Mouse (Mus musculus): ENCODE measurements at regions not wholly inside any gene's neighbourhood (a gene's known extent, or its start where the extent isn't known, plus 50 kb on each side); places are given as distances from the start of the nearest gene placed in this dataset.

GRCm38 (mm10) chr8:8762354-8762753 is 72.0 kb upstream of the Arglu1 start:
- no peak for DNase-seq

- no peak for DNase-seq
Measured at GRCm38 (mm10) chr8:8758283-8758682, 68.0 kb upstream of the Arglu1 start.

DNA sequence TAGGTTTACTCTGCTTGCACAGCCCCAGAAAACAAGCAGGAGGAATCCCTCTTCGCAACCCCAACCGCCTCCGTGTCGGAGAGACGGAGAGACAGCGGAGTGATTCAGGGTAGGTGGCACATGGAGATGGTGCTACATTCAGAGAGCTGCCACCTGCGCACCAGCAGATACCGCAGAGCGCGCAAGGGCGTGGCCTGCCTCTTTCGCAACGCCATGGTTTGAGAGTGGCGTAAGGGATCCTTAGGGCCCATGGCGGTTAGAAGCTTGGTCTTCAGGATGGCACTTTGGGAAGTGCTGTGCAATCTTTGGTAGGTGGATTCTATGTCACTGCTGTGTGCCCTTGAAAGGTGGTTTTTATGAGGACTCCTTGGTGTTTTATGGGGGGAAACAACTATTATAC is 60.9 kb upstream of the Arglu1 start:
- DNase-seq: no peak

DNA sequence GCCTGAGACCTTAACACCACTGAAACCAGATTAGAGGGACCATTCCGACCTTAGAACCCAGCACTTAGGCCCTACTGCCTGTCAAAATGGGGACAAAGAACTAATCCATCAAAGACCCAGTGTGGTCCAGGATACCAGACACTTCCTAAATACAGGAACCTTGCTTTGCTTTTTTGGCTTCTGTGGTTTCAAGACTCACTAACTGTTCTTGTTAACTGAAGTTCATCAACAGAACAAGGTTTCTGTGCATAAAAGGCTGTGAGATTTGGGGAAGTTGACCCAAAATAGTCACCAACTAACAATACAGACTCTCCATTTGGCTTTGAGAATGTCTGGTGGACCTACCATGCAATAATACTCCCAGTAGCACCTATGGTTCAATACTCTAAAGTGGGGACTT is 56.4 kb upstream of the Arglu1 start:
- no peak for DNase-seq

GRCm38 (mm10) chr8:8745615-8746285 is 55.4 kb upstream of the Arglu1 start:
- no peak for DNase-seq
